ENCODE assay signal across 8 mouse cellular contexts in the genomic region with DNA sequence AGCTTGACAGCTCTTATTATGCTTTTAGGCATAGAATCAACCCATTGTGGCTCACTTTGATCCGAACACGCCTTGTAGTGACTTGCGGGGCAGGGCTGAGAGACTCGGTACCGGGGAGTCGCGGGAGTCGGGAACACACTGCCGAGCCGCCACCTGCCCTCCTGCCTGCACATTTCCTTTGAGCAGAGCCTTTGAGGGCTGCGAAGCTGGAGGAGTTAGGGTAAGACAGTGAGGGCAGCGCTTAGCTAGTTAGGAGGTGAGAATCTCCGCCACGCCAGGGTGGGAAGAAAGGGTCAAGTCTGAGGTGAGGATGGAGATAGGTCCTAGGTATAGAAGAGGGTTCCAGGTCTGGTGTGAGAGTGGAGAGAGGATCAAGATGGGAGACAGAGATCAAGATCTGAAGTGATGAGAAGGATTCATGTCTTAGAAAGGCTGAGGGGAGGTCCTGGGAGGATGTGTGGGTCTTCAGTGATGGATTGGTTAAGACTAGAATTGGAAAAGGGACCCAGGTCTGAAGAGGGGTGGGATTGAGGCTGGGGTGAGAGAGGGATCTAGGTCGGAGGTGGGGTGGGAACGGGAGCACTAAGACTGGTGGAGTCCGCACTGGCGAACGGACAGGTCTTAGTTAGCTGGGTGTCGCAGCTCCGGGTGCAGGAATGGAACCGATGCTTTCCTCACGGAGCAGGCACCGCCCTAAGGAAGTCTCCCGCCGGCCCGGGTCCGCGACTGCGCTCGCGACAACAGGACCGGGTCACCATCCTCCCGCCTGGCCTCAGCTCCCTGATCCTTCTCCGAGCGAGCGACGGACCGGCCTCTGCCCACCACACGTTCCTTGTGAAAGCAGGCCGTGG. TPM values are rescaled to one million over a fixed set of nuclear protein-coding genes. Genes with fewer than 3 reads are reported as not detected.
DNase-seq lines count a peak whose midpoint lies in the region; ATAC-seq and TF ChIP-seq lines count a peak whose summit lies in the region.

No protein-coding gene starts in this region.

- no peaks in the 10 kb centered on the region for H3K9me3 ChIP-seq in forebrain, embryonic 15.5 days
- H3K9me3 ChIP-seq in intestine, embryonic 16.5 days (ENCODE audit: control insufficient read depth, low read length), result no peaks in the 10 kb centered on the region
- no peaks in the 10 kb centered on the region for H3K9me3 ChIP-seq in lung, embryonic 15.5 days
- H3K9me3 ChIP-seq in neural tube, embryonic 14.5 days (ENCODE audit: control insufficient read depth, low read length), result no peaks in the 10 kb centered on the region

- H3K4me2 ChIP-seq in forebrain, embryonic 15.5 days (replicated peaks), result peak overlapping the region; percentile 76
- H3K4me2 ChIP-seq in intestine, embryonic 16.5 days (ENCODE audit: low read depth, low read length), result peak overlapping the region; percentile 90
- peak overlapping the region; percentile 90 for H3K4me2 ChIP-seq in lung, embryonic 15.5 days
- peak overlapping the region; percentile 70 for H3K4me2 ChIP-seq in neural tube, embryonic 14.5 days (ENCODE audit: low read depth, low read length)

- H3K27ac ChIP-seq in thymus, adult 2 months (ENCODE audit: control insufficient read depth, insufficient read depth, low read length), result no peak overlapping the region
- peak overlapping the region; percentile 75 for H3K27ac ChIP-seq in forebrain, embryonic 15.5 days (replicated peaks)
- H3K27ac ChIP-seq in intestine, embryonic 16.5 days (ENCODE audit: low read length), result no peak overlapping the region
- H3K27ac ChIP-seq in lung, embryonic 15.5 days, result no peak overlapping the region
- no peak overlapping the region for H3K27ac ChIP-seq in neural tube, embryonic 14.5 days (ENCODE audit: low read depth, low read length)

- peak; percentile 32 for DNase-seq in thymus, adult 2 months
- DNase-seq in thymus, adult 18-20 months, result no peak
- peak; percentile 37 for DNase-seq in cerebellum, adult 11-12 months
- DNase-seq in ovary, postnatal 10 days (ENCODE audit: low spot score), result no peak

- H3K9ac ChIP-seq in forebrain, embryonic 15.5 days (replicated peaks), result peak overlapping the region; percentile 70
- peak overlapping the region; percentile 68 for H3K9ac ChIP-seq in intestine, embryonic 16.5 days (ENCODE audit: low read depth, low read length)
- H3K9ac ChIP-seq in lung, embryonic 15.5 days, result peak overlapping the region; percentile 48
- peak overlapping the region; percentile 39 for H3K9ac ChIP-seq in neural tube, embryonic 14.5 days (replicated peaks; ENCODE audit: low read depth, low read length)

- H3K27me3 ChIP-seq in thymus, adult 2 months (ENCODE audit: control insufficient read depth, insufficient read depth, low read length), result peaks cover 5% of the 10 kb centered on the region
- no peaks in the 10 kb centered on the region for H3K27me3 ChIP-seq in forebrain, embryonic 15.5 days
- peaks cover 25% of the 10 kb centered on the region for H3K27me3 ChIP-seq in intestine, embryonic 16.5 days (replicated peaks; ENCODE audit: control insufficient read depth, insufficient read depth, low read length)
- peaks cover 33% of the 10 kb centered on the region for H3K27me3 ChIP-seq in lung, embryonic 15.5 days
- 0 out of 2 replicates have a peak, but pooled peaks cover 4% of the 10 kb centered on the region for H3K27me3 ChIP-seq in neural tube, embryonic 14.5 days (ENCODE audit: control insufficient read depth, insufficient read depth, low read length)

- H3K4me3 ChIP-seq in thymus, adult 2 months (ENCODE audit: control insufficient read depth, insufficient read depth, low read length), result peak overlapping the region; percentile 27
- H3K4me3 ChIP-seq in forebrain, embryonic 15.5 days, result peak overlapping the region; percentile 67
- peak overlapping the region; percentile 60 for H3K4me3 ChIP-seq in intestine, embryonic 16.5 days (ENCODE audit: low read length)
- H3K4me3 ChIP-seq in lung, embryonic 15.5 days, result peak overlapping the region; percentile 45
- H3K4me3 ChIP-seq in neural tube, embryonic 14.5 days (ENCODE audit: low read depth, low read length), result peak overlapping the region; percentile 40

- no peak for TF ChIP-seq CTCF in thymus, adult 2 months (IDR thresholded peaks at IDR 0.05; ENCODE audit: borderline replicate concordance, control insufficient read depth, extremely low read depth, insufficient read depth, low read length, poor library complexity)

- ATAC-seq in forebrain, embryonic 15.5 days (replicated peaks), result peak; percentile 43; the same call in 1 of the 2 replicates
- ATAC-seq in intestine, embryonic 16.5 days, result peak; percentile 52; the same call in 1 of the 2 replicates
- peak; percentile 39 for ATAC-seq in lung, embryonic 15.5 days (ENCODE audit: borderline replicate concordance, extremely low read depth, low FRiP score, low TSS enrichment)
- ATAC-seq in neural tube, embryonic 14.5 days (ENCODE audit: low read depth), result peak; percentile 41; the same call in 1 of the 2 replicates

- peaks cover 9% of the 10 kb centered on the region for H3K4me1 ChIP-seq in thymus, adult 2 months (replicated peaks; ENCODE audit: control insufficient read depth, insufficient read depth, low read length)
- H3K4me1 ChIP-seq in forebrain, embryonic 15.5 days, result peaks cover 21% of the 10 kb centered on the region
- H3K4me1 ChIP-seq in intestine, embryonic 16.5 days (ENCODE audit: control insufficient read depth, insufficient read depth, low read length), result peaks cover 9% of the 10 kb centered on the region
- peaks cover 13% of the 10 kb centered on the region for H3K4me1 ChIP-seq in lung, embryonic 15.5 days
- peaks cover 4% of the 10 kb centered on the region for H3K4me1 ChIP-seq in neural tube, embryonic 14.5 days (ENCODE audit: control insufficient read depth, insufficient read depth, low read length)

- no peak for TF ChIP-seq POLR2A in thymus, adult 2 months (IDR thresholded peaks at IDR 0.05; ENCODE audit: control insufficient read depth, extremely low read depth, insufficient read depth, low read length, poor library complexity)

- WGBS in thymus, adult 2 months, result 3% methylated on average over 41 of the region's 41 CpGs
- under 1% methylated on average over 41 of the region's 41 CpGs for WGBS in forebrain, embryonic 15.5 days
- 2% methylated on average over 41 of the region's 41 CpGs for whole genome bisulfite sequencing in intestine, embryonic 16.5 days
- under 1% methylated on average over 41 of the region's 41 CpGs for WGBS in lung, embryonic 15.5 days
- WGBS in neural tube, embryonic 14.5 days, result under 1% methylated on average over 41 of the region's 41 CpGs

- H3K36me3 ChIP-seq in thymus, adult 2 months (ENCODE audit: control insufficient read depth, insufficient read depth, low read length), result no peaks in the 10 kb centered on the region
- H3K36me3 ChIP-seq in forebrain, embryonic 15.5 days, result no peaks in the 10 kb centered on the region
- no peaks in the 10 kb centered on the region for H3K36me3 ChIP-seq in intestine, embryonic 16.5 days (ENCODE audit: control insufficient read depth, insufficient read depth, low read length)
- H3K36me3 ChIP-seq in lung, embryonic 15.5 days, result no peaks in the 10 kb centered on the region
- H3K36me3 ChIP-seq in neural tube, embryonic 14.5 days (ENCODE audit: control insufficient read depth, insufficient read depth, low read length), result no peaks in the 10 kb centered on the region

RNA-seq across cellular contexts. Expression of a gene that starts 11.7 kb away (rescaled TPM):
- polyA plus RNA-seq in thymus, adult 2 months (2012; rRNA removed), result 7.8 and 8.2 TPM in 2 replicates
- 51.6 and 55.8 TPM in 2 replicates for polyA plus RNA-seq in forebrain, embryonic 15.5 days (2015; fragmentation: Nextera tagmentation; extraction: Ambion mirVana)
- 41.5 and 44.7 TPM in 2 replicates for polyA plus RNA-seq in intestine, embryonic 16.5 days (2015; fragmentation: Nextera tagmentation; extraction: Ambion mirVana)
- 50.4 and 55.0 TPM in 2 replicates for polyA plus RNA-seq in lung, embryonic 15.5 days (2015; fragmentation: Nextera tagmentation; extraction: Ambion mirVana)
- 42.8 and 55.6 TPM in 2 replicates for polyA plus RNA-seq in neural tube, embryonic 14.5 days (2014; fragmentation: Nextera tagmentation; extraction: Ambion mirVana)

RNA-seq across cellular contexts. Expression of a gene that starts 19.1 kb away (rescaled TPM):
- 14.7 and 17.3 TPM in 2 replicates for polyA plus RNA-seq in thymus, adult 2 months (2012; rRNA removed)
- 21.1 and 24.2 TPM in 2 replicates for polyA plus RNA-seq in forebrain, embryonic 15.5 days (2015; fragmentation: Nextera tagmentation; extraction: Ambion mirVana)
- polyA plus RNA-seq in intestine, embryonic 16.5 days (2015; fragmentation: Nextera tagmentation; extraction: Ambion mirVana), result 13.6 and 14.3 TPM in 2 replicates
- polyA plus RNA-seq in lung, embryonic 15.5 days (2015; fragmentation: Nextera tagmentation; extraction: Ambion mirVana), result 18.3 and 20.5 TPM in 2 replicates
- 18.9 and 19.0 TPM in 2 replicates for polyA plus RNA-seq in neural tube, embryonic 14.5 days (2014; fragmentation: Nextera tagmentation; extraction: Ambion mirVana)

Comparison
In these comparisons a context has a peak if more than half of its experiments do, and no peak if none do; other contexts are left out.
1. DNase-seq: peak in thymus, adult 2 months (single experiment) and cerebellum, adult 11-12 months (single experiment); none in thymus, adult 18-20 months (0 of 2) and ovary, postnatal 10 days (single experiment).
2. Peak in every context shown above with its lines, with median percentiles within 50 percentile points of each other: H3K4me3 ChIP-seq, ATAC-seq, H3K4me2 ChIP-seq and H3K9ac ChIP-seq.